Mouse (Mus musculus) megakaryocyte, adult 5-6 weeks (primary cell): ENCODE results near the gene Tmem54. TPM values are rescaled to one million over a fixed set of nuclear protein-coding genes. Genes with fewer than 3 reads are reported as not detected.

ENCODE experiments used
- ATAC-seq: 2 replicates; pipeline ENCODE4 v1.8.0; 2016; ENCODE audit warnings: mild to moderate bottlenecking, inconsistent platforms; ENCODE audit not compliant: poor library complexity, severe bottlenecking
- total RNA-seq, 2 experiments: library from RNA; stranded (forward) in 1 of 2; stranded (reverse) in 1 of 2; fragments of 153-499, 151-499 nt in 1 of 2; fragments of 221-1000, 200-1000 nt in 1 of 2; gene quantifications; 2 replicates each; pipeline versions ENCODE4 v1.2.3 to v1.2.4; 2015 to 2017

Gene Tmem54
- total RNA-seq, 2 experiments from 2014 or later, result not detected

- ATAC-seq, result no peak
These were observed 10.1 kb upstream of the Tmem54 start for GRCm38 (mm10) chr4:129095276-129095675.

- ATAC-seq, result no peak
These were observed 8.3 kb upstream of the Tmem54 start for GRCm38 (mm10) chr4:129097006-129097405.

- no peak for ATAC-seq
These were observed 3.1 kb upstream of the Tmem54 start for GRCm38 (mm10) chr4:129102133-129102829.

GRCm38 (mm10) chr4:129106073-129106472 lies 725 bp downstream of the Tmem54 start:
- no peak for ATAC-seq

GRCm38 (mm10) chr4:129107348-129107899 lies 2.1 kb downstream of the Tmem54 start:
- no peak for ATAC-seq

- ATAC-seq, result no peak
These were observed 3.3 kb downstream of the Tmem54 start for GRCm38 (mm10) chr4:129108624-129109023.

GRCm38 (mm10) chr4:129110804-129111203 lies 5.5 kb downstream of the Tmem54 start:
- ATAC-seq, result no peak

GRCm38 (mm10) chr4:129111350-129111749 lies 6.0 kb downstream of the Tmem54 start:
- no peak for ATAC-seq

GRCm38 (mm10) chr4:129112231-129112630 lies 6.9 kb downstream of the Tmem54 start:
- no peak for ATAC-seq

- ATAC-seq, result peak; percentile 77
These were observed 8.0 kb downstream of the Tmem54 start for GRCm38 (mm10) chr4:129113083-129113988.

- ATAC-seq, result no peak
These were observed 11.4 kb downstream of the Tmem54 start for GRCm38 (mm10) chr4:129116703-129117102.

- ATAC-seq, result no peak
These were observed 12.6 kb downstream of the Tmem54 start for GRCm38 (mm10) chr4:129117720-129118510.

GRCm38 (mm10) chr4:129119708-129120107 lies 14.4 kb downstream of the Tmem54 start:
- ATAC-seq, result no peak

GRCm38 (mm10) chr4:129120520-129121445 lies 15.4 kb downstream of the Tmem54 start:
- 0 out of 2 replicates have a peak, but pooled peaks have one; percentile 35 for ATAC-seq

- no peak for ATAC-seq
These were observed 16.3 kb downstream of the Tmem54 start, which contains the start of gene Hpca for GRCm38 (mm10) chr4:129121569-129122086. Gene Hpca (minus strand): TSS chr4:129122036.

GRCm38 (mm10) chr4:129122107-129122506 lies 16.8 kb downstream of the Tmem54 start:
- ATAC-seq, result no peak

GRCm38 (mm10) chr4:129122719-129123118 lies 17.4 kb downstream of the Tmem54 start:
- ATAC-seq, result no peak

- no peak for ATAC-seq
These were observed 19.4 kb downstream of the Tmem54 start for GRCm38 (mm10) chr4:129124652-129125146.
